Mouse (Mus musculus) lung, adult 2 months (tissue): ENCODE measurements around the gene Samd14.

Experiments
- CTCF ChIP-seq: fragments of 200-500 bp; IDR thresholded peaks from 2 replicates; pipeline ENCODE4 v1.5.1; 2011; ENCODE audit warnings: mild to moderate bottlenecking, low read length, control low read depth; ENCODE audit not compliant: insufficient read depth
- POLR2A ChIP-seq: fragments of 200-500 bp; IDR thresholded peaks from 2 replicates; pipeline ENCODE4 v1.6.1; 2011; ENCODE audit warnings: low read depth, mild to moderate bottlenecking, control low read depth, low read length, borderline replicate concordance; ENCODE audit errors: extremely low read depth

DNA sequence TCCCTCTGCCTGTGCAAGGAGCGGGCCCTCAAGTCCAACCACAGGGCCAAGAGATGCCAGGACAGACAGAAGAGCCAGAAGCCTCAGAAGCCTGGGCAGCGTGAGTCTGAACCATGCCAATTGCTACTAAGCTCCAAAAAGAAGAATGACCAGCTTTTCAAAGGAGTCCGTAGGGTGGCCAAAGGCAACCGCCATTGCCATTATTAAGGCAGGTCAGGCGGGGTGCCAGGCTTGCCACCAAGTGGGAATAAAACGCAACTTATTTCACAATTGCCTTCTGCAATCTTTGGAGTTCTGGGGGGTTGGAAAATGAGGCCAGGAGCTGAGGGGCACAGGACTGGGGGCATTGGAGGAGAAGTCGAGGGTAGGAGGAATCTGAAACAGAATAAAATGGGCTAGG, 41.5 kb upstream of the Samd14 start:
- no peak for TF ChIP-seq CTCF
- no peak for TF ChIP-seq POLR2A
